Mouse (Mus musculus): ENCODE data around the gene Prkn. TPM values are rescaled to one million over a fixed set of nuclear protein-coding genes. Genes with fewer than 3 reads are reported as not detected.

The Prkn gene
- polyA plus RNA-seq (2014; fragmentation: Nextera tagmentation; extraction: Ambion mirVana): 1.7 and 2.6 TPM in 2 replicates

DNA sequence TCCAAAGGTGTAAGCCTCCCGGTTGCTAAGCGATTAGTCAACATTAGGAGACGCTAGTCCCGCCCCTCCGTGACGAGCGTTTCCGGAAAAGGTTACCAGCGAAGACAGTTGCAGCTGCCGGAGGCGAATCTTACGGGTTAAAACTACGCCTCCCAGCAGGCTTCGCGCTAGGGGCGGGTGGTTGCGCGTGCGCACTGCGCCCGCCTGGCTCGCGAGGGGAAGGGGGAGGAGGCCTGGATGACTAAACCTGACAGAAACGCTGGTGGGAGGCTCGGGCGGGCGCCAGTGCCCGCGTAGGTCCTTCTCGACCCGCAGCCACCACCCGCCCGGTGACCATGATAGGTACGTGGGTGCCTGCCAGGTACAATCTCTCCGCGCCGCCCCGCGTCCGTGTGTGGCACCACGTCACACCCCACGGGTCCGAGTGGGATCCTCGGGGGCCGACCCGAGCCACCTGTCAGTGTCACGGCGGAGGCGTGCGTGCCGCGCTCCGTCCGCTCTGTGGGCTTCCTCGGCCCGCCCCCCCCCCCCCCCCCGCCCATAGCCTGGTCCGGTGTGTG is at the start of gene Prkn, which contains the start of gene Pacrg:
Gene Prkn (plus strand): TSS at position 237 of the 560 bp plus-strand sequence.
Gene Pacrg (minus strand): TSS at position 164 of the 560 bp plus-strand sequence.
- peak within 1 kb of the TSS; percentile 80 for H3K4me2 ChIP-seq
- peak within 1 kb of the TSS; percentile 70 for H3K4me3 ChIP-seq (ENCODE audit: low read depth, low read length)
- peak; percentile 98 for ATAC-seq (replicated peaks; ENCODE audit: insufficient number of reproducible peaks, low FRiP score, low TSS enrichment)
- peaks cover 3% of the 10 kb centered on the region; the same call in 1 of the 2 replicates for H3K4me1 ChIP-seq (ENCODE audit: control insufficient read depth, insufficient read depth, low read length)
- H3K9me3 ChIP-seq (replicated peaks; ENCODE audit: control insufficient read depth, low read length): no peaks in the 10 kb centered on the region
- H3K27me3 ChIP-seq (ENCODE audit: control insufficient read depth, insufficient read depth, low read length): no peaks in the 10 kb centered on the region
- H3K36me3 ChIP-seq (ENCODE audit: control insufficient read depth, insufficient read depth, low read length): no peaks in the 10 kb centered on the region
- peak within 1 kb of the TSS; percentile 76 for H3K9ac ChIP-seq (ENCODE audit: low read depth, low read length)
- WGBS (ENCODE audit: insufficient replicate concordance): under 1% methylated on average over 43 of the region's 58 CpGs
- H3K27ac ChIP-seq (ENCODE audit: low read depth, low read length): peak within 1 kb of the TSS; percentile 17; the same call in 1 of the 2 replicates

DNA sequence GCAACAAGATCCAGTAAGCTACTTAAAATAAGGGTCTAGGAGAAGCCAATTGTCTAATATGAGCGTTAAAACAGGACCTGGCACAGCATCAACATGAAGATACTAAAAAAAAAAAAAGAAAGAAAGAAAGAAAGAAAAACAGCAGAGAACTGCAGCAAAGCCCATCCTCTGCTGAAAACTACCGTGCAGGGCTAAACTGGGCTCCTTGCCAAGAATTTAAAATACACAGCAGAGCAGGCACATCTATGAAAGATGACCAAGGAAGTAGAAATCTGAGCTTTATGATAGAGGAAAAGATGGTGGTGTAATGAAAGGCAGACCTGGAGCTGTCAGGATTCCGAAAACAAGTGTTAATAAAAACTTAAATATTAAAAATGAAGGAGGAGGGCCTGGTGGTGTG is 48.5 kb upstream of the Prkn start:
- 33% methylated on average over 3 of the region's 3 CpGs for WGBS (ENCODE audit: insufficient replicate concordance)
- Histone ChIP-seq H3K4me1 (ENCODE audit: control insufficient read depth, insufficient read depth, low read length) (peaks cover 7% of the 10 kb centered on the region; the same call in 1 of the 2 replicates), H3K4me2 (peak overlapping the region; percentile 15), H3K9ac (ENCODE audit: low read depth, low read length) (no peak overlapping the region), H3K4me3 (ENCODE audit: low read depth, low read length) (no peak overlapping the region), H3K36me3 (ENCODE audit: control insufficient read depth, insufficient read depth, low read length) (no peaks in the 10 kb centered on the region), H3K9me3 (replicated peaks; ENCODE audit: control insufficient read depth, low read length) (no peaks in the 10 kb centered on the region), H3K27me3 (ENCODE audit: control insufficient read depth, insufficient read depth, low read length) (no peaks in the 10 kb centered on the region), H3K27ac (ENCODE audit: low read depth, low read length) (peak overlapping the region; percentile 41)
- no peak for ATAC-seq (replicated peaks; ENCODE audit: insufficient number of reproducible peaks, low FRiP score, low TSS enrichment)

GRCm38 (mm10) chr17:10806692-10807091 is 33.5 kb upstream of the Prkn start:
- Histone ChIP-seq H3K36me3 (ENCODE audit: control insufficient read depth, insufficient read depth, low read length) (no peaks in the 10 kb centered on the region), H3K27me3 (ENCODE audit: control insufficient read depth, insufficient read depth, low read length) (no peaks in the 10 kb centered on the region), H3K9me3 (replicated peaks; ENCODE audit: control insufficient read depth, low read length) (no peaks in the 10 kb centered on the region), H3K4me1 (ENCODE audit: control insufficient read depth, insufficient read depth, low read length) (no peaks in the 10 kb centered on the region), H3K4me3 (ENCODE audit: low read depth, low read length) (no peak overlapping the region), H3K4me2 (no peak overlapping the region), H3K27ac (ENCODE audit: low read depth, low read length) (no peak overlapping the region), H3K9ac (ENCODE audit: low read depth, low read length) (no peak overlapping the region)
- WGBS (ENCODE audit: insufficient replicate concordance): 85% methylated on average over 4 of the region's 4 CpGs
- ATAC-seq (replicated peaks; ENCODE audit: insufficient number of reproducible peaks, low FRiP score, low TSS enrichment): no peak

DNA sequence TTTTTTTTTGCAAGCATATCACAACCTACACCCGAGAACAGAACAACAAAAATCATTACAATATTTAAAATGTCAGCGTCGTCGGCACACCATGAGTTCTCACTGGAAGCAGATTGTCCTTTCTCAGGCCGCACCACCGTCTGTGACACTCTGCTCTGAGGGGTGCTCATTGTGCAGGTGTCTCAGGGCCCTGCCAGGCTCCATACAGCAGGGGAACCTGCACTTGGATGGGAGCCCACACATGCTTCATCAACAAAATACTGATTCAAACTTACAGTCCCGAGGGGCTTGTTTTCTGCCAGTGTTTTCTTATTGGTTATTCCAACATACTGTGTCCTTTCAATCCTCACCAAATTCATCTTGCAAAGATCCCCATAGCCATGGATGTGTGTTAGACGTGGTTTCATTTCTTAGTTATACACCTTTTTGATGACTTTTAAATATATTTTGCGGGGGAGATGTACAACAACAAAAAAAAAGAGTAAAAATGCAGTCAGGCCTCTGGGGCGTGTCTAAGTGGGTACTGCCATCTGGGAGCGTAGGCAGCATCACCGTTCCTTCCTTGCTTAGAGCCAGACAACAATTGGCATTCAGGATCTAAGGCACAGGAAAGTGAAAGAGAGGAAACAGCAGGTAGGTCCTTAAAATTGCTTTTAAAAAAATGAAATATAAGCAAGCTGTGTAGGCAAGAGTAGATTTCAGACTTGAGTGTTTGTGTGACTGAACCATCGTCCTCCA is 32.8 kb upstream of the Prkn start:
- no peak overlapping the region for H3K4me2 ChIP-seq
- no peak overlapping the region for H3K4me3 ChIP-seq (ENCODE audit: low read depth, low read length)
- H3K9me3 ChIP-seq (replicated peaks; ENCODE audit: control insufficient read depth, low read length): no peaks in the 10 kb centered on the region
- H3K4me1 ChIP-seq (ENCODE audit: control insufficient read depth, insufficient read depth, low read length): no peaks in the 10 kb centered on the region
- H3K9ac ChIP-seq (ENCODE audit: low read depth, low read length): no peak overlapping the region
- H3K27me3 ChIP-seq (ENCODE audit: control insufficient read depth, insufficient read depth, low read length): no peaks in the 10 kb centered on the region
- WGBS (ENCODE audit: insufficient replicate concordance): 81% methylated on average over 13 of the region's 13 CpGs
- no peak overlapping the region for H3K27ac ChIP-seq (ENCODE audit: low read depth, low read length)
- H3K36me3 ChIP-seq (ENCODE audit: control insufficient read depth, insufficient read depth, low read length): no peaks in the 10 kb centered on the region
- no peak for ATAC-seq (replicated peaks; ENCODE audit: insufficient number of reproducible peaks, low FRiP score, low TSS enrichment)

DNA sequence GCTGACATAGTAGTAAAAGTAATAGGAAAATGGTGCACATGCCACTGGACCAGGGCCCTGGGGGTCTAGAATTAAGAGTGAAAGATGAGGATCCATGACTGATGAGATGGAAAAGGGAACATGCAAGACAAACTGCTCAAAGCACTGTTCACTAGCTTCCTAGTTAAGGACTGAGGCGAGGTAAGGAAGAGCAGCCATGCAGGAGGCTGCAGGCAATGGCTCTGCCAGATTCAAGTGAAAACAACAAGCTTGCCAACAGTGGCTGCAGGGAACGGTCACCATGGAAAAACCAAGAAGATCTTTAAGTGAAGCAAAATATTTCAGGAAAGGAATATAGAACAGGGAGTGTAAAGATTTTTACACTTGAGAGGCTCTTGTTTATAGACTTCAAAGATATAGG is 31.6 kb upstream of the Prkn start:
- Histone ChIP-seq H3K4me2 (no peak overlapping the region), H3K36me3 (ENCODE audit: control insufficient read depth, insufficient read depth, low read length) (no peaks in the 10 kb centered on the region), H3K9me3 (replicated peaks; ENCODE audit: control insufficient read depth, low read length) (no peaks in the 10 kb centered on the region), H3K4me1 (ENCODE audit: control insufficient read depth, insufficient read depth, low read length) (no peaks in the 10 kb centered on the region), H3K9ac (ENCODE audit: low read depth, low read length) (no peak overlapping the region), H3K4me3 (ENCODE audit: low read depth, low read length) (no peak overlapping the region), H3K27ac (ENCODE audit: low read depth, low read length) (no peak overlapping the region), H3K27me3 (ENCODE audit: control insufficient read depth, insufficient read depth, low read length) (no peaks in the 10 kb centered on the region)
- 73% methylated on average over 2 of the region's 2 CpGs for WGBS (ENCODE audit: insufficient replicate concordance)
- no peak for ATAC-seq (replicated peaks; ENCODE audit: insufficient number of reproducible peaks, low FRiP score, low TSS enrichment)

DNA sequence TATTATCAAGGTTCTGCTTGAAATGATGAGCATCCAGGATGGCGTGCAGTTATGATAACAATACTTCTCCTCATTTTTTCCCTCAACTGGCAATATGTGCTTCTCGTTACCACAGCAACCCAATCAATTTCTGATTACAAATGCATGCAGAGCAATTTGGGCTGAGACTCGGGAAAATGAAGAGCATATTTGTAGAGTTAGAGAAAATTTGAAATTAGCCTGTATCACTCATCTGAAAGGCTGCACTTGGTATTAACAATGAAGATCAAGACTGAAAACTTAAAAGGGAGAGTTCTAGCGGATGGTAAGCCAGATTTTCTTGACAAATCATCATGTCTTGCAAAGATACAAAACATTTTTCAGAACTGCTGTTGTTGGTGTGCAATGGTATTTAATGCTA is 21.2 kb upstream of the Prkn start:
- Histone ChIP-seq H3K9me3 (replicated peaks; ENCODE audit: control insufficient read depth, low read length) (no peaks in the 10 kb centered on the region), H3K36me3 (ENCODE audit: control insufficient read depth, insufficient read depth, low read length) (no peaks in the 10 kb centered on the region), H3K9ac (ENCODE audit: low read depth, low read length) (no peak overlapping the region), H3K4me1 (ENCODE audit: control insufficient read depth, insufficient read depth, low read length) (no peaks in the 10 kb centered on the region), H3K27ac (ENCODE audit: low read depth, low read length) (no peak overlapping the region), H3K4me3 (ENCODE audit: low read depth, low read length) (no peak overlapping the region), H3K27me3 (ENCODE audit: control insufficient read depth, insufficient read depth, low read length) (no peaks in the 10 kb centered on the region), H3K4me2 (no peak overlapping the region)
- no peak for ATAC-seq (replicated peaks; ENCODE audit: insufficient number of reproducible peaks, low FRiP score, low TSS enrichment)
- 67% methylated on average over 4 of the region's 4 CpGs for WGBS (ENCODE audit: insufficient replicate concordance)

DNA sequence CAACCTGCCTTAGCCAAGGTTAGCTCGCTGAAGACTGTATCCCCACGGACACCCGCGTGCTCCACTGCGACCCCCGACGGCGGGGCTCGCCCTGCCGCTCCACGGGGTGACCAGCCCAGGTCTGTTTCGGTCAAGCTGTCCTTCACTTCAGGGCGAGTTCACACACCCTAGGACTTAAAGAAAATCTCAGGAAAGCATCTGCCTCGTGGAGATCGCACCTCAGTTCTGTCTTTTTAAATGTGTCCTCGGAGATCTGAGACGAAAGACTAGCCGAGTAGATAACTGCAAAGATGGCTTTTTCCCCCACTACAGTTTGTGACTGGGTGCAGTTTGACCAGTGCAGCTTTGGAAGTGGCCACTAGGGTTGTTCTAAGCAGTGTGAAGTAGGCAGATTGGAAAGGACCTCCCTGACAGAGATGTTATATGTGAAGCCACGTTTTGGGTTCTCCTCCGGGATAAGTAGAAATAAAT is 582 bp downstream of the Prkn start:
- Histone ChIP-seq H3K4me3 (ENCODE audit: low read depth, low read length) (peak overlapping the region; percentile 70), H3K36me3 (ENCODE audit: control insufficient read depth, insufficient read depth, low read length) (no peaks in the 10 kb centered on the region), H3K9ac (ENCODE audit: low read depth, low read length) (peak overlapping the region; percentile 76), H3K4me2 (peak overlapping the region; percentile 80), H3K27ac (ENCODE audit: low read depth, low read length) (peak overlapping the region; percentile 17; the same call in 1 of the 2 replicates), H3K27me3 (ENCODE audit: control insufficient read depth, insufficient read depth, low read length) (no peaks in the 10 kb centered on the region), H3K9me3 (replicated peaks; ENCODE audit: control insufficient read depth, low read length) (no peaks in the 10 kb centered on the region), H3K4me1 (ENCODE audit: control insufficient read depth, insufficient read depth, low read length) (peaks cover 3% of the 10 kb centered on the region; the same call in 1 of the 2 replicates)
- peak; percentile 41 for ATAC-seq (replicated peaks; ENCODE audit: insufficient number of reproducible peaks, low FRiP score, low TSS enrichment)
- WGBS (ENCODE audit: insufficient replicate concordance): 2% methylated on average over 20 of the region's 20 CpGs

DNA sequence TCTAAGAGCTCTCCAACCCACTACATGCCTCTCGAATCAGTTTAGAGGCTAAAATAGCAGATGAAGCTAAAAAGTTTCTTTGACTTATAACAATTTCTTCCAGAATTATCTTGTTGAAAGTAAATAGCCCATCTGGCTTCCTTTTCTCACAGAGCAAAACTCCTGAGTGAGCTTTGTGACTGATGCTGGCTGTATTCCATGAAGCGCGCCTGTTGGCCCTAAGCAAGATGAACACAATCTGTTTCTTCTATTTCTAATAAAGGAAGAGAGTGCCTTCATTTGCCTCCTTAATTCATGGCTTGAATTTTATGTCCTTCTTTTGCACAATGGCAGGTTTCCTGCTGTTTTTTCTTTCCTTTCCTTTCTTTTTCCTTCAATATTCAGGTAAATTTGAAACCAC is 14.0 kb downstream of the Prkn start:
- H3K27me3 ChIP-seq (ENCODE audit: control insufficient read depth, insufficient read depth, low read length): no peaks in the 10 kb centered on the region
- 83% methylated on average over 3 of the region's 3 CpGs for WGBS (ENCODE audit: insufficient replicate concordance)
- H3K9me3 ChIP-seq (replicated peaks; ENCODE audit: control insufficient read depth, low read length): no peaks in the 10 kb centered on the region
- H3K36me3 ChIP-seq (ENCODE audit: control insufficient read depth, insufficient read depth, low read length): no peaks in the 10 kb centered on the region
- ATAC-seq (replicated peaks; ENCODE audit: insufficient number of reproducible peaks, low FRiP score, low TSS enrichment): no peak
- H3K4me2 ChIP-seq: no peak overlapping the region
- no peaks in the 10 kb centered on the region for H3K4me1 ChIP-seq (ENCODE audit: control insufficient read depth, insufficient read depth, low read length)
- H3K9ac ChIP-seq (ENCODE audit: low read depth, low read length): no peak overlapping the region
- no peak overlapping the region for H3K4me3 ChIP-seq (ENCODE audit: low read depth, low read length)
- no peak overlapping the region for H3K27ac ChIP-seq (ENCODE audit: low read depth, low read length)

All from heart, embryonic 11.5 days (tissue).